Mouse (Mus musculus): ENCODE measurements at regions not wholly inside any gene's neighbourhood (a gene's known extent, or its start where the extent isn't known, plus 50 kb on each side); places are given as distances from the start of the nearest gene placed in this dataset.
"Not testable (repeated sequence)": the region's sequence is repeated elsewhere in the genome, so short reads cannot be mapped to it uniquely, and the experiment has no call there.

DNA sequence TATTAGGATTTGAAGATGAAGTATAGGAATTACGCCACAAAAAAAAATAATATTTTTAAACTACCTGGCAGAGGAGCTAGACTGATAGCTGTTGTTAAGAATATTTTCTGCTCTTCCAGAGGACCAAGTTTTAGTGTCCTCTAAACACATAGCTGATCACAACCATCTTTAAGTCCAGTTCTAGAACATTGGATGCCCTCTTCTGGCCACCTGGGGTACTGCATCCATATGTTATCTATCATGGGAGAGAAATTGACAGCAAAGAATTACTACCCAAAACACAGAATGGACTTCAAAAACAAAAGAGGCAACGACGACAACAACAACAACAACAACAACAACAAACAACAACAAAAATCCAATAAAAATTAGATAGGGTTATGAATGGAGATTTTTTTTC, 71.0 kb upstream of the Prl4a1 start:
- peak; percentile 19 for DNase-seq (ENCODE audit: low spot score)

DNA sequence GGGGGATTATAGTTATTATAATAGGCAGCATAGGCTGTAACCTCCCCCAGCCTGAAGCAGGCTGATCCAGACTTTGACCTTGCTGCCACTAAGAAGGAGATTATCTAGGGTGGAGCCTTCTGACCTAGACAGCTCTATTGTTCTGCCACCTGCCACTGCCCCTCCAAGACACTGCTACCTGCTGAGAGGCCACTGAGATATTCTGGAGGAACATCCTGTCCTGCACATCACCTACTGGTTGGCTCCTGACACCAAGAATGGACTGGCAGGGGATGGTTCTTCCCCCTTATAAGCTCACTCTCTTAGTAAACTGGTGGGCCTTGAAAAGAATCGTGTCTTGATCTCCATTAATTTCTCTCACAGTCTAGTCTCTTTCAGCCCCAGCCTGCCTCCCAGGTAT, 55.6 kb upstream of the Prl4a1 start:
- not testable (repeated sequence) for DNase-seq (ENCODE audit: low spot score)

- DNase-seq (ENCODE audit: low spot score) = not testable (repeated sequence)
These were observed 53.6 kb upstream of the Prl4a1 start for GRCm38 (mm10) chr13:27962381-27962780.

DNA sequence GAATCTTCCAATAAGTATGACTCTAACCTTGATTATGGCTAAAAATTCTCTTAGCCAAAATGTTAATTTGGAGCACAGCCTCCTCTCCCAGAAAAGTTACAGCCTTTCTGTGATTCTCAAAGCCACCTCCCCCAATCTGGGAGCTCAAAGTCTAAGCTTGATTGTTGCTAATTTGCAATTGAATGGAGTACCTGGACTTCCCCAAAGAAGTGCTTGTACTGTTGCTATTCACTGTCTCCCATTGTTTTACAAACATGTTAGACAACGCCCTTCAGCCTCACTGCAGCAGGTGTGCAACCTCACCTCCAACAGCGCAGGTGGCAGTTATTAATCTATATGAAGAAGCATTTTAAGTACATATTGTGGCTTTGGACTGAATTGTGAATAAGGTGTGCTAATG, 50.0 kb upstream of the Prl4a1 start:
- DNase-seq (ENCODE audit: low spot score) = not testable (repeated sequence)
